Mouse (Mus musculus) lung, postnatal 0 days (tissue): ENCODE data around the gene Acy3. TPM values are rescaled to one million over a fixed set of nuclear protein-coding genes. Genes with fewer than 3 reads are reported as not detected.

ENCODE experiments used
- ATAC-seq: fragments of 200-750 bp; cut with Nextera tagmentation; 2 replicates; pipeline ENCODE4 v1.8.0; 2017; ENCODE audit warnings: moderate library complexity
- DNase-seq: peaks from one replicate; pipeline ENCODE4 v3.0.0-alpha.2; 2016; ENCODE audit warnings: low spot score
- H3K27ac ChIP-seq: fragments of 300-500 bp; sonication (generic); 2 replicates; pipeline ENCODE4 v1.5.1; 2014; ENCODE audit warnings: antibody characterized with exemption, mild to moderate bottlenecking, low read length, mixed read lengths
- H3K27me3 ChIP-seq: fragments of 300-500 bp; sonication (generic); replicated peaks from 2 replicates; pipeline ENCODE4 v1.6.1; 2014; ENCODE audit warnings: low read length, mixed read lengths; ENCODE audit not compliant: insufficient read depth
- H3K36me3 ChIP-seq: fragments of 300-500 bp; sonication (generic); 2 replicates; pipeline ENCODE4 v1.6.1; 2014; ENCODE audit warnings: low read length, mixed read lengths; ENCODE audit not compliant: insufficient read depth
- H3K4me1 ChIP-seq: fragments of 300-500 bp; sonication (generic); 2 replicates; pipeline ENCODE4 v1.6.1; 2014; ENCODE audit warnings: antibody characterized with exemption, low read depth, low read length, mixed read lengths; ENCODE audit not compliant: insufficient read depth
- H3K4me2 ChIP-seq: fragments of 300-500 bp; sonication (generic); replicated peaks from 2 replicates; pipeline ENCODE4 v1.6.1; 2014; ENCODE audit warnings: low read depth, mild to moderate bottlenecking, low read length, moderate library complexity, mixed read lengths
- H3K4me3 ChIP-seq: fragments of 300-500 bp; sonication (generic); 2 replicates; pipeline ENCODE4 v1.5.1; 2014; ENCODE audit warnings: low read depth, low read length
- H3K9ac ChIP-seq: fragments of 300-500 bp; sonication (generic); replicated peaks from 2 replicates; pipeline ENCODE4 v1.6.1; 2014; ENCODE audit warnings: low read depth, mild to moderate bottlenecking
- H3K9me3 ChIP-seq: fragments of 300-500 bp; sonication (generic); 2 replicates; pipeline ENCODE4 v1.6.1; 2016; ENCODE audit warnings: low read length, mixed read lengths
- CTCF ChIP-seq: IDR thresholded peaks from 2 replicates; pipeline ENCODE4 v1.5.1; 2016; ENCODE audit warnings: antibody characterized with exemption, mild to moderate bottlenecking
- EP300 ChIP-seq: IDR thresholded peaks from 2 replicates; pipeline ENCODE4 v1.6.1; 2016; ENCODE audit warnings: antibody characterized with exemption, mild to moderate bottlenecking, control low read depth
- WGBS: fragments of 180-500 bp; shearing (Covaris S2); extraction: QIAGEN DNeasy Blood & Tissue Kit; methylation state at CpG from one replicate; pipeline ENCODE4 v1.1.7; 2014; 5-methylcytosine and 5-hydroxymethylcytosine counted together
- polyA plus RNA-seq: library from polyadenylated mRNA; unstranded; fragments of >200 nt; fragmentation: Nextera tagmentation; extraction: Ambion mirVana; gene quantifications from 2 replicates; pipeline ENCODE4 v1.2.1, GENCODE M21; 2015

Acy3 gene
- polyA plus RNA-seq, 1 experiment from 2014 or later = 15.7 TPM

GRCm38 (mm10) chr19:3997231-3997630, 10.9 kb downstream of the Acy3 start:
- DNase-seq = no peak
- no peak overlapping the region for H3K4me3 ChIP-seq
- WGBS = 46% methylated on average over 8 of the region's 8 CpGs
- no peak overlapping the region for H3K27ac ChIP-seq
- H3K36me3 ChIP-seq = no peaks in the 10 kb centered on the region
- ATAC-seq = no peak
- no peaks in the 10 kb centered on the region for H3K9me3 ChIP-seq
- H3K4me2 ChIP-seq = no peak overlapping the region
- TF ChIP-seq EP300 (no peak), CTCF (no peak)
- peaks cover 13% of the 10 kb centered on the region; the same call in 1 of the 2 replicates for H3K4me1 ChIP-seq
- H3K9ac ChIP-seq = no peak overlapping the region
- no peaks in the 10 kb centered on the region for H3K27me3 ChIP-seq

- Histone ChIP-seq H3K4me2 (no peak overlapping the region), H3K36me3 (no peaks in the 10 kb centered on the region), H3K27me3 (no peaks in the 10 kb centered on the region), H3K27ac (no peak overlapping the region), H3K9me3 (no peaks in the 10 kb centered on the region), H3K4me3 (no peak overlapping the region), H3K4me1 (peaks cover 13% of the 10 kb centered on the region; the same call in 1 of the 2 replicates), H3K9ac (no peak overlapping the region)
- DNase-seq = no peak
- WGBS = 61% methylated on average over 8 of the region's 8 CpGs
- TF ChIP-seq CTCF = no peak
- no peak for ATAC-seq
Measured at GRCm38 (mm10) chr19:3998335-3998734, 12.0 kb downstream of the Acy3 start.

- Histone ChIP-seq H3K27me3 (no peaks in the 10 kb centered on the region), H3K9me3 (no peaks in the 10 kb centered on the region), H3K36me3 (no peaks in the 10 kb centered on the region), H3K9ac (no peak overlapping the region), H3K4me1 (peaks cover 13% of the 10 kb centered on the region; the same call in 1 of the 2 replicates), H3K4me2 (peak overlapping the region; percentile 95; the same call in 1 of the 2 replicates), H3K4me3 (no peak overlapping the region), H3K27ac (no peak overlapping the region)
- TF ChIP-seq EP300 = no peak
- TF ChIP-seq CTCF = no peak
- no peak for ATAC-seq
- WGBS = 80% methylated on average over 9 of the region's 9 CpGs
- DNase-seq = no peak
Measured at GRCm38 (mm10) chr19:3999121-3999730, 12.9 kb downstream of the Acy3 start.

GRCm38 (mm10) chr19:4000119-4000900, 13.9 kb downstream of the Acy3 start, which contains the start of the genes Nudt8 and Gm49405:
TSS of gene Nudt8 (plus strand) at chr19:4000580.
TSS of gene Gm49405 (plus strand) at chr19:4000626.
- peak; percentile 93 for ATAC-seq
- H3K27ac ChIP-seq = peak within 1 kb of the TSS; percentile 90
- H3K9me3 ChIP-seq = no peaks in the 10 kb centered on the region
- H3K36me3 ChIP-seq = no peaks in the 10 kb centered on the region
- under 1% methylated on average over 63 of the region's 64 CpGs for WGBS
- H3K27me3 ChIP-seq = no peaks in the 10 kb centered on the region
- peaks cover 13% of the 10 kb centered on the region; the same call in 1 of the 2 replicates for H3K4me1 ChIP-seq
- DNase-seq = peak; percentile 99
- peak within 1 kb of the TSS; percentile 57 for H3K4me3 ChIP-seq
- TF ChIP-seq EP300 (no peak), CTCF (peak; percentile 89)
- peak within 1 kb of the TSS; percentile 95 for H3K4me2 ChIP-seq
- H3K9ac ChIP-seq = peak within 1 kb of the TSS; percentile 64

GRCm38 (mm10) chr19:4000949-4001525, 14.7 kb downstream of the Acy3 start:
- peak overlapping the region; percentile 57 for H3K4me3 ChIP-seq
- H3K4me2 ChIP-seq = peak overlapping the region; percentile 95
- peak overlapping the region; percentile 64; the same call in 1 of the 2 replicates for H3K9ac ChIP-seq
- no peak for TF ChIP-seq EP300
- TF ChIP-seq CTCF = no peak
- H3K36me3 ChIP-seq = peaks cover 3% of the 10 kb centered on the region; the same call in 1 of the 2 replicates
- ATAC-seq (no peak), DNase-seq (no peak)
- peak overlapping the region; percentile 90 for H3K27ac ChIP-seq
- WGBS = 16% methylated on average over 17 of the region's 17 CpGs
- H3K9me3 ChIP-seq = no peaks in the 10 kb centered on the region
- no peaks in the 10 kb centered on the region for H3K27me3 ChIP-seq
- peaks cover 10% of the 10 kb centered on the region; the same call in 1 of the 2 replicates for H3K4me1 ChIP-seq

GRCm38 (mm10) chr19:4001752-4002151, 15.4 kb downstream of the Acy3 start:
- Histone ChIP-seq H3K4me1 (peaks cover 5% of the 10 kb centered on the region; the same call in 1 of the 2 replicates), H3K4me2 (no peak overlapping the region), H3K27ac (no peak overlapping the region), H3K9me3 (no peaks in the 10 kb centered on the region), H3K4me3 (no peak overlapping the region), H3K36me3 (peaks cover 5% of the 10 kb centered on the region; the same call in 1 of the 2 replicates), H3K27me3 (no peaks in the 10 kb centered on the region), H3K9ac (no peak overlapping the region)
- 82% methylated on average over 5 of the region's 5 CpGs for WGBS
- DNase-seq (no peak), ATAC-seq (no peak)
- TF ChIP-seq CTCF (no peak), EP300 (no peak)
